Mouse (Mus musculus) thymus, postnatal 25 days (tissue): ENCODE measurements around the gene Ptov1.

Experiments used
- DNase-seq: peaks from one replicate; pipeline ENCODE4 v3.0.0; 2022

Gene Ptov1

GRCm38 (mm10) chr7:44869697-44870528 is at the start of gene Ptov1:
Gene Ptov1 (minus strand): TSS chr7:44869788.
- DNase-seq, result peak; percentile 86

DNA sequence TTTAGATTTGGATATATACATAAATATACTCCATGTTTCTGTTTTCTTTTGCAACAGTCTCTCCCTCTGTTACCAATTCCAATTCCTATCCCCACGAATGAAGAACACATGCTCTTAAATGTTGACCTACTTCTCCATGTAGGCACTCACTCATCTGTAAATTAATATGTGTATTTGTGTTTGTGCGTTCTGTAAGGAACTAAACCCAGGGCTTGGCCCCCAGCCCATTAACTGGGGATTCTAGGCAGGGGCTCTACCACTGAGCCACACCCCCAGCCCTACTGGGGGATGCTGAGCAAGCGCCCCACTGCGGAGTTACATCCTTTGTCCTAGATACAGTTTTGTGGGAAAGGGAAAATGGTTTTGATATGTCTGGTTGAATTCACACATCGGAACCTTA is 49.5 kb upstream of the Ptov1 start:
- DNase-seq, result no peak

- DNase-seq, result no peak
These were observed 48.6 kb upstream of the Ptov1 start for GRCm38 (mm10) chr7:44918219-44918618.

GRCm38 (mm10) chr7:44916881-44917280 is 47.3 kb upstream of the Ptov1 start:
- DNase-seq, result no peak

DNA sequence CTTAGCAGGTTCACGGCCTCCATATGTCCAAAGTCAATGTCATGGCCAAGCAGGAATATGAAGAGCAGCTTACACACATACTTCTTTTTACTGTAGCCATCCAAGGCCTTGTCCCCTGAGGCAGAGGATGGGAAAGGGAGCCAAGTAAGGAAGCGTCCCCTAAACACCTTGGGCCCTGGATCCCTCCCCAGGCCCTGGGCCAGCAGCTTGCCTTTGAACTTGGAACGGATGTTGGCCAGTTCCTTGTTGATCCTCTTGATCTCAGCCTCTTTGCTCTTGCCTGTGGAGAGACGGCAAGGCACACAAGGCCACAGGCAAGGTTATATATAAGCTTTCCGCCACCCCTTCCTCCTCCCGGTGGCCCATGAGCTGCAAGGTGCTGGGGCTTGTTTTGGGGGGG is 46.6 kb upstream of the Ptov1 start:
- DNase-seq, result no peak

GRCm38 (mm10) chr7:44915314-44915713 is 45.7 kb upstream of the Ptov1 start:
- DNase-seq, result no peak

DNA sequence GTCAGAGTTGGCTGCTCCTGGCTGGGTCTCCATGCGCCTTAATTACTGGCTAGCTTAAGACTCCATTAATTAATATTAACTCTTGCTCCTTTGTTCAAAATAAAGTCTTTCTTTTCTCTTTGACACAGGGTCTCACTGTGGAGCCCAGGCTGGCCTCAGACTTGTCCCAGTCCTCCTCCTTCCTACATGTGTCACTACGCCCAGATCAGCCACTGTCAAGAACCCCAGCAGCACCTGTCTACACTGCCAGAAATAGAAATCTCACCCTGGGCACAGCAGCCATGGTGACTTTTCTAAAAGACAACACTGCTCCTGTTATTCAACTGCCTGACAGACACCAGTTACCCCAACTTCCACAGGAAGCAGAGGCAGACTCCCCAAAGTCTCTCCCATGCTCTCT is 44.8 kb upstream of the Ptov1 start:
- no peak for DNase-seq

- peak; percentile 39 for DNase-seq
These were observed 39.3 kb upstream of the Ptov1 start for GRCm38 (mm10) chr7:44908706-44909476.

DNA sequence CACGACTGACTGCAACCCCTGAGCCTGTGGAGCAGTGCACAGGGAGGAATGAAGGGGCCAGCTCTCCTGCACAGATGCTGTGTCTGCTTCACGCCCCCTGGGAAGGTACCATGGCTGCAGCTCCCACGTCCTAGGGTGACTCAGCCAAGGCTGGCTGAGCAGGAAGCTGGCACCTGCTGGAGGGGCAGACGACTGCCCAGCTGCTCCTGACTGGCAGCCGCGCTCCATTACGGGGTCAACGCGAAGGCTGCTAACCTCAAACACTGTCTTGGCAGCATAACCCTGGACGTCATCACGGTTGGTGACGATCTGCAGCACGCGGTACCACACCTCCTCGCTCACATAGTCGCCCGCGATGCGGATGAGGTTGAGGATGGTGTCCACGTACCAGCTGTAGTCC is 35.8 kb upstream of the Ptov1 start:
- no peak for DNase-seq

- peak; percentile 79 for DNase-seq
These were observed 31.7 kb upstream of the Ptov1 start for GRCm38 (mm10) chr7:44901230-44901722.

DNA sequence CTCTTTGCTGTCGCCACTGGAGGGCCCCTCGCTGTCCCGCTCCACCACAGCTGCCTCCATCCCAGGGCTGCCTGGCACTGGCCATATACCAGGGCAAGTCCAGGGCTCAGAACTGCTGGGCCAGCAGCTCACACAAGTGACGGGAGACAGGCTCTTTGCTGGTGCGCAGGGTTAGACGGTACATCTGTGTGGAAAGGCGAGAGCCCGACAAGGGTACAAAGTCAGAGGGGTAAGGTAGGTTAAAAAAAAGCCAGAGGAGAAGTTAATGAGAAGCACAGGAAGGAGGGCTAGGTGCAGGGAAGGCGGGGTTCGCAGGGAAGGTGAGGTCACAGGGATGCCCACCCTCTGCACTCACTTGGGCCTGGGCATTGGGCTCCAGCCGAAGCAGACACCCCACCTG is 31.0 kb upstream of the Ptov1 start:
- no peak for DNase-seq

GRCm38 (mm10) chr7:44898607-44899006 is 29.0 kb upstream of the Ptov1 start:
- peak; percentile 23 for DNase-seq

DNA sequence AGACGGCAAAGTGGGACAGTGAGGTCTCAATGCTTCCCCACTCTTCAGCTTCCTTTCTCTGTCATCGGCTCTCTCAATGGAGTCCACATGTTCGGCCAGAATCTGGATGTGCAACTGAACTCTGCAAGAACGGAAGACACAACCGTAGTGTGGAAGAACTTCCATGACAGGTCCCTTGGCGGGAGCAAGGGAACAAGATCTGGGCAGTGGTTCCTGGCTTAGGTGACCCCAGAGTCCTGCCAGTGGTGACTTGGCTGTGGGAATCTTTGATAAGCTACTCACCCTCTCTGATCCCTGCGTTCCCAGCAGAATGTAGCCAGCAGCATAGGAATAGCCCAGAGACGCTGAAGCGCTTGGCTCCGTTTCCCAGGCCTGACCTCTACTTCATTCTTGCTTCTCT is 26.9 kb upstream of the Ptov1 start:
- DNase-seq, result no peak

- DNase-seq, result peak; percentile 86
These were observed 26.2 kb upstream of the Ptov1 start, which contains the start of gene Fuz for GRCm38 (mm10) chr7:44895593-44896434. Gene Fuz (plus strand): TSS chr7:44896079.

- DNase-seq, result no peak
These were observed 25.6 kb upstream of the Ptov1 start for GRCm38 (mm10) chr7:44895206-44895592.

GRCm38 (mm10) chr7:44894175-44894574 is 24.6 kb upstream of the Ptov1 start:
- DNase-seq, result no peak

GRCm38 (mm10) chr7:44893197-44893596 is 23.6 kb upstream of the Ptov1 start:
- DNase-seq, result no peak

DNA sequence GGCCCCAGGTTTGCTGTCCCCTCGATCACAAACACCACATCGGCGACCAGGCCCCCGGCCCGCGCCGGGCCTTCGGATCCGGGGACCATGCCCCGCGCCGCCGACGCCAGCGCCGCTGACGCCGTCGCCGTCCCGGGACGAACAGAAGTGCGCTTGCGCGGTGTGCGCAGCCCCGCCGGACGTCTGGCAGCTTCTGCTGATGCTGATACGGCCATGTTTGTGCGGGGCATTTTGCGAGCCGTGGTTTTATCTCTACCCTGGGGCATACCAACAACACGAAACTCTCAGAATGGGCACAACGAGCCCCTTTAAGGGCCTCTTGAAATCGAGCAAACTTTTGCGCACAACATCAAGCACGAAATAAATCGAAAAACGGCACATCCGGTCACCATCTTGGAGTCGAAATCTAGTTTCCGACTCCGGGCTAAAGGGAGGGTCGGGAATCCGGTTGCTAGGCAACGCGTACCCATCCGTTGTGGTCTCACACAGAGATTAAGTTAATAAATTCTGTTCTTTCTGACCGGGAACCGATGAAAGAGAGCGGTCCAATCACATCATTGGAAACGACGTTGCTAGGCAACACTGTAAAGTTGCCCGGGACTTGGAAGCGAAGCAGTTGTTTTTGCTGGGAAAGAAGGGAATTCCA is 22.8 kb upstream of the Ptov1 start, which contains the start of gene Med25:
TSS of gene Med25 (minus strand) at position 437 of the 646 bp plus-strand sequence.
- DNase-seq, result peak; percentile 87

DNA sequence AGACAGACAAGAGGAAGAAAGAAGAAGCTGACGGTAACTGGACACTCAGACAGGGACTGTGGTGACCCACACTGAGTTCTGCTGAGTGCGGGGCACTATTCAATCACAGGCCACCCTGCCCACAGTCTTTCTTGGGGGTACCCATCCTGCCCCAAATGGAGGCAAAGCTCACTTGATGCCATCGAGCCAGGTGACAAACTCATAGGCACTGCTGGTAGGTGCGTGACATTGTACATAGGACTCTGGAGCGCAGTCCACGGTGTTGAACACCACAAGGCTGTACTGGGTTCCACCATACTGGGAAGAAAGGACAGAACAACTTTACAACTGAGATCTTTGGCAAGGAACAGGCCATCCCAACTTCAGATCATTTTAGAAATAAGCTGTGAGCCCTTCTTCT is 22.0 kb upstream of the Ptov1 start:
- DNase-seq, result no peak

DNA sequence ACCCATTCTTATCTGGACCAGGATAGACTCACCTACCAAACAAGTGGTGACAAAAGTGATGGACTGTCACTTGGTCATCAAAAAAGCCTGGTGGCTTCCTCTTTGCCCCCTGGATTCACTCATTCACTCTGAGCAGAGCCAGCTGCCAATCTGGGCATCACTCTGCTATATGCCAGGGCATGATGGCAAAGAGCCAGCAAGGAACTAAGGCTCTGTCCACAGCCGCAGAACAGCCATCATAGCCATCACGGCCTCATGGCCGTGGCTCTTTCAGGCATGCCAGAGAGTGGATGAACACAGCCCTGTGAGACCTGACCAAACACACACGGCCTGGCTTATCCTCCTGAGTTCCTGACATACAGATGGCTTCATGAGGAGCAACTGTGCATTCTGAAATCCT is 21.1 kb upstream of the Ptov1 start:
- DNase-seq, result no peak

DNA sequence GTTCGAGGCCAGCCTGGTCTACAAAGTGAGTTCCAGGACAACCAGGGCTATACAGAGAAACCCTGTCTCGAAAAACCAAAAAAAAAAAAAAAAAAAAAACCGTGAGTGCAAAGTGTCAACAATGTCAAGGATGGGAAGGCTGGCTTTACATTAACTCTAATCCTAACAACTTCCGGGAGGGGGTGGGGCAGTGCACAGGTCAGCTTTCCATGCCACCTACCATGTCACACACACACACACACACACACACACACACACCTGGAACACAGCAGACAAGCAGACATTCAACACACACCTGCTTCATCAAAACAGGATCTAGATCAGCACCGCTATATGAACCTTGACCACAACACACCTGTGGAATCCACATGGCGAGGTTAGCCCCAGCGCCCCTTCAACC is 20.6 kb upstream of the Ptov1 start:
- DNase-seq, result no peak
